Mouse (Mus musculus) 416B (cell line): ENCODE data around the gene Klhdc7b.

Source experiments
- DNase-seq: peaks from one replicate; pipeline ENCODE4 v3.0.0; 2011; ENCODE audit warnings: low read depth

The Klhdc7b gene

GRCm38 (mm10) chr15:89384617-89385016 is at the start of gene Klhdc7b:
TSS of gene Klhdc7b (plus strand) at chr15:89384917.
- no peak for DNase-seq

- DNase-seq, result no peak
Measured at GRCm38 (mm10) chr15:89336422-89336821, 48.3 kb upstream of the Klhdc7b start.

- peak; percentile 82 for DNase-seq
Measured at GRCm38 (mm10) chr15:89339696-89340095, 45.0 kb upstream of the Klhdc7b start.

- peak; percentile 34 for DNase-seq
Measured at GRCm38 (mm10) chr15:89340136-89340535, 44.6 kb upstream of the Klhdc7b start.

- DNase-seq, result peak; percentile 19
Measured at GRCm38 (mm10) chr15:89341678-89342077, 43.0 kb upstream of the Klhdc7b start.

GRCm38 (mm10) chr15:89343325-89343724 is 41.4 kb upstream of the Klhdc7b start:
- peak; percentile 26 for DNase-seq

- DNase-seq, result no peak
Measured at GRCm38 (mm10) chr15:89350447-89350846, 34.3 kb upstream of the Klhdc7b start.

- DNase-seq, result no peak
Measured at GRCm38 (mm10) chr15:89351302-89351701, 33.4 kb upstream of the Klhdc7b start.

GRCm38 (mm10) chr15:89352054-89352453 is 32.7 kb upstream of the Klhdc7b start:
- no peak for DNase-seq

GRCm38 (mm10) chr15:89352795-89353194 is 31.9 kb upstream of the Klhdc7b start:
- DNase-seq, result no peak

- DNase-seq, result no peak
Measured at GRCm38 (mm10) chr15:89353837-89354236, 30.9 kb upstream of the Klhdc7b start.

GRCm38 (mm10) chr15:89354455-89354854 is 30.3 kb upstream of the Klhdc7b start:
- no peak for DNase-seq

GRCm38 (mm10) chr15:89355241-89356187 is 29.2 kb upstream of the Klhdc7b start, which contains the start of the genes Lmf2 and Ncaph2:
TSS of gene Lmf2 (minus strand) at chr15:89355659.
TSS of gene Ncaph2 (plus strand) at chr15:89355719.
- peak; percentile 98 for DNase-seq

- peak; percentile 96 for DNase-seq
Measured at GRCm38 (mm10) chr15:89356372-89356771, 28.3 kb upstream of the Klhdc7b start.

GRCm38 (mm10) chr15:89358784-89359183 is 25.9 kb upstream of the Klhdc7b start:
- no peak for DNase-seq

GRCm38 (mm10) chr15:89363051-89363450 is 21.7 kb upstream of the Klhdc7b start:
- no peak for DNase-seq

GRCm38 (mm10) chr15:89365141-89365551 is 19.6 kb upstream of the Klhdc7b start:
- no peak for DNase-seq

- DNase-seq, result peak; percentile 46
Measured at GRCm38 (mm10) chr15:89372068-89372467, 12.6 kb upstream of the Klhdc7b start.

- DNase-seq, result no peak
Measured at GRCm38 (mm10) chr15:89372536-89372935, 12.2 kb upstream of the Klhdc7b start.

GRCm38 (mm10) chr15:89373027-89373761 is 11.5 kb upstream of the Klhdc7b start:
- peak; percentile 94 for DNase-seq

- peak; percentile 94 for DNase-seq
Measured at GRCm38 (mm10) chr15:89373762-89374248, 10.9 kb upstream of the Klhdc7b start, which contains the start of gene Sco2. TSS of gene Sco2 (minus strand) at chr15:89373846.

GRCm38 (mm10) chr15:89374340-89374739 is 10.4 kb upstream of the Klhdc7b start:
- no peak for DNase-seq
